Mouse (Mus musculus) ovary, adult 18-20 months (tissue): ENCODE measurements around the gene Hspa1b.

Experiments used
- DNase-seq: peaks from one replicate; pipeline ENCODE4 v3.0.0; 2022; ENCODE audit warnings: low spot score, mixed read lengths

Gene Hspa1b

DNA sequence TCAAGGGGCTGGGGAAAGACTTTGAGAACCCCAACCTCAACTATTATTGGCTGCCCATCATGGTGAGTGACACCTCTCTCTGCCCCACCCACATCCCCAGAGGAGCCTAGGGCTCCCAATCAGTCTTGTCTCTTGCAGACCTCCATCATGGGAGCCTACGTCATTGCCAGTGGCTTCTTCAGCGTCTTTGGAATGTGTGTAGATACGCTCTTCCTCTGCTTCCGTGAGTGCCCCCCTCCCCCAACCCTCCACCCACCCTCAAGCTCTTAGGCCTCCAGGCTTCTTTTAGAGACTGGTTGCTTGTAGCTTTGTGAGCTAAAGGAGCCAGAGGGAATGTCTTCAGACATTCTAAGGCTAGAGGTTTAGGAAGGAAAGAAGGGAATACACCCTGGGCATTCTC lies 30.2 kb downstream of the Hspa1b start:
- DNase-seq, result no peak

DNA sequence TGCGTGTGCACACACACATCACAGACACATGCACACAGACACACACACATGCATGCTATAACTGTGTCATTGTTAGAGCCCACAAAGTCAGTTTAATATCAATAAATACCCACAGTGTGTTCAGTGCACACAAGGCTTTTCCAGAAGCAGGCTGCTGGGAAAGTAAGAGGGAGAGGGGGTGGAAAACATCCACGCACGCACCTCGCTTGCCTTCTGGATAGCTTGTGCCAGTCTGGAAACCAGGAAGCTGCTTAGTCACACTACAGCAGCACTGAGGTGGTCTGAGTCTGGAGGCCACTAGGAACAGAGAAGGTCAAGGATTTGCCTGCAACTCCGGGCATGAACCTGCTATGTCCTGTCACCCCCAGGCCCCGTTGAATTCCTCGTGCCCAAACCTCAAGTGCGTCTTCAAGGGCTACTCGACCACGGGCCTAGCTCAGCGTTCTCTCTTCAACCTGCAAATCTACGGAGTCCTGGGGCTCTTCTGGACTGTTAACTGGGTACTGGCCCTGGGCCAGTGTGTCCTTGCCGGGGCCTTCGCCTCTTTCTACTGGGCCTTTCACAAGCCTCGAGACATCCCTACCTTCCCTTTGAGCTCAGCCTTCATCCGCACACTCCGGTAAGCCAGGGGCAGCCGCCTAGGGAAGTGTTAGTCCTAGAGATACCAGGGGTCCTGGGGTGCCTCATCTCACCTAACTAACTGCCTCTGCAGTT lies 31.6 kb downstream of the Hspa1b start:
- no peak for DNase-seq

GRCm38 (mm10) chr17:34924258-34924657 lies 34.8 kb downstream of the Hspa1b start:
- DNase-seq, result no peak

DNA sequence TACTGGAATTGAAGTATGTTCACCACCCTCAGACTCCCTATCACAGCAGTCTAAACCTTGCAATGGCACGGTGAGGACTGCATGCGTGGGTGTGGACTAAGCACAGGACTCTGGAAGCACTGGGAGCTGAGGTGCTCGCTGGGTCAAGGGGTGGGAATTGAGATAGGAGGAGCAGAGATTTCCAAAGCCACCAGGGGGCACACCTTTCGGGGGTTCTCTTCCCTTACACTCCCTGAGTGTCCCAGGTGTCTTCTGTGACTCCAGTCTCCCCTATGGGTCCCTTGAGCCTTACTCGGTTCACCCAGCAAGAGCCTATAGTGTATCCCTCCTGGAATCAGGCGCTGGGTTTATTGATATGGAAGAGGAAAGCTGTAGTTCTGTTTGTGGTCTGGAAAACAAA lies 36.1 kb downstream of the Hspa1b start:
- no peak for DNase-seq

GRCm38 (mm10) chr17:34917188-34917587 lies 41.9 kb downstream of the Hspa1b start:
- no peak for DNase-seq

DNA sequence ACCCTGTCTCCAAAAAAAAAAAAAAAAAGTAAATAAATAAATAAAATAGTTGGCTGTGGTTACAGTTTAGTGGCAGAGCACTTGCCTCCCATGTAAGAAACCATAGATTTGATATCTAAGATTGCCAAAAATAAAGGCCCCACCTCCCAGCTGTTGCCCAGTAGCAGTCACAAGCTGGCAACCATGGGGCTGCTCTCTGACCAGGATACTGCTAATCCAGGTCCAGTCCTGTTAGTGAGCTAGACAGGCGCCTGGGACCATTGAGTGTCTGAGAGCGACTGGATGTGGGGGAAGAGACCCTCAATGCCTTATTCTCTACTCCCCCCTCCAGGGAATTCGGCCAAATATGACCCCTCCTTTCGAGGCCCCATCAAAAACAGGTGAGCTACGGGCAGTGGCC lies 42.7 kb downstream of the Hspa1b start:
- no peak for DNase-seq

GRCm38 (mm10) chr17:34915410-34915831 lies 43.6 kb downstream of the Hspa1b start:
- no peak for DNase-seq

GRCm38 (mm10) chr17:34913930-34914665 lies 44.9 kb downstream of the Hspa1b start, which contains the start of gene Slc44a4:
Gene Slc44a4, plus strand, starts transcription at chr17:34914466.
- no peak for DNase-seq

GRCm38 (mm10) chr17:34911945-34912351 lies 47.1 kb downstream of the Hspa1b start:
- no peak for DNase-seq

DNA sequence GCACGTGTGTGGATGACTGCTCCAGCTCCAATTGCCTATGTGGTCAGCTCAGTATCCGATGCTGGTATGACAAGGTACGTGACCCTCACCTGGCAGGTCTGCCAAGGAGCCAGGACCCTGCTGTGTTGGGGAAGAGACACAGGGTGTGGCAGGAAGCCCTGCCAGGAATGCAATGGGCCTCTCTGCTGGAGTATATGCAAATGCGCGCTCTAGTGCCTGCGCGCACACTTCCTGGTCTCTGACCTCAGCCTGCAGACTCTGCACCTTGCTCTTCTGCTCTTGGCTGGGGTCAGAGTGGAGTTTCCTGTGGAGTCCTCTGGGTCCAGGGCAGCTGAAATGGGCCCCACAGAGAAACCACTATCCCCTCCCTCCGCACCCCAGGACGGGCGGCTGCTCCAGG lies 48.1 kb downstream of the Hspa1b start:
- DNase-seq, result no peak
